ENCODE assay signal across 8 mouse cellular contexts in genomic region chr16:10976202-10976631, GRCm38 (mm10).
A peak's percentile ranks its signal among the peaks of the same experiment; 100 is the strongest.
DNase-seq lines count a peak whose midpoint lies in the region; ATAC-seq lines count a peak whose summit lies in the region.

No protein-coding gene starts in this region.

- no peak overlapping the region for H3K4me2 ChIP-seq in kidney, embryonic 16.5 days (replicated peaks; ENCODE audit: low read depth, low read length)
- no peak overlapping the region for H3K4me2 ChIP-seq in forebrain, embryonic 13.5 days

- peak overlapping the region; percentile 84 for H3K27ac ChIP-seq in kidney, embryonic 16.5 days (ENCODE audit: low read length)
- H3K27ac ChIP-seq in forebrain, embryonic 13.5 days, result no peak overlapping the region

- no peak overlapping the region for H3K4me3 ChIP-seq in kidney, embryonic 16.5 days (ENCODE audit: low read length)
- H3K4me3 ChIP-seq in forebrain, embryonic 13.5 days, result no peak overlapping the region

- peaks cover 71% of the 10 kb centered on the region for H3K4me1 ChIP-seq in kidney, embryonic 16.5 days (ENCODE audit: insufficient read depth, low read length)
- peaks cover 12% of the 10 kb centered on the region for H3K4me1 ChIP-seq in forebrain, embryonic 13.5 days

- peak; percentile 97 for DNase-seq in heart, adult 11 months
- DNase-seq in heart, postnatal 25 days (ENCODE audit: low spot score), result no peak
- DNase-seq in brain, adult 2 months (ENCODE audit: low read depth, low spot score), result peak; percentile 63
- DNase-seq in cerebellum, adult 8-10 months, result no peak
- no peak for DNase-seq in thymus, postnatal 25 days

- peak; percentile 44 for ATAC-seq in kidney, embryonic 16.5 days (ENCODE audit: low FRiP score, low TSS enrichment)
- ATAC-seq in megakaryocyte progenitor cell, adult 5-6 weeks (replicated peaks; ENCODE audit: poor library complexity), result peak; percentile 61
- ATAC-seq in forebrain, embryonic 13.5 days, result no peak

- H3K36me3 ChIP-seq in kidney, embryonic 16.5 days (ENCODE audit: insufficient read depth, low read length), result no peaks in the 10 kb centered on the region
- no peaks in the 10 kb centered on the region for H3K36me3 ChIP-seq in forebrain, embryonic 13.5 days (ENCODE audit: poor library complexity, severe bottlenecking)

- H3K9ac ChIP-seq in kidney, embryonic 16.5 days (replicated peaks; ENCODE audit: low read length), result peak overlapping the region; percentile 51
- H3K9ac ChIP-seq in forebrain, embryonic 13.5 days, result no peak overlapping the region

- intact Hi-C loops in heart, postnatal 25 days (cut with DNase I), result no loop called here

- no peaks in the 10 kb centered on the region for H3K27me3 ChIP-seq in kidney, embryonic 16.5 days (ENCODE audit: insufficient read depth, low read length)
- no peaks in the 10 kb centered on the region for H3K27me3 ChIP-seq in forebrain, embryonic 13.5 days

- WGBS in kidney, embryonic 16.5 days, result 22% methylated on average over 11 of the region's 11 CpGs
- 81% methylated on average over 11 of the region's 11 CpGs for WGBS in forebrain, embryonic 13.5 days

- peaks cover 3% of the 10 kb centered on the region; the same call in 1 of the 2 replicates for H3K9me3 ChIP-seq in kidney, embryonic 16.5 days (ENCODE audit: low read length)
- no peaks in the 10 kb centered on the region for H3K9me3 ChIP-seq in forebrain, embryonic 13.5 days (replicated peaks)

Comparison
In these comparisons a context has a peak if more than half of its experiments do, and no peak if none do; other contexts are left out.
1. DNase-seq: peak in heart, adult 11 months (single experiment) and brain, adult 2 months (single experiment); none in heart, postnatal 25 days (single experiment), cerebellum, adult 8-10 months (single experiment) and thymus, postnatal 25 days (single experiment).